Mouse (Mus musculus) limb, embryonic 14.5 days (tissue): ENCODE results near the gene Loxl4. TPM values are rescaled to one million over a fixed set of nuclear protein-coding genes. Genes with fewer than 3 reads are reported as not detected.

Experiments used
- ATAC-seq: fragments of 200-750 bp; cut with Nextera tagmentation; 2 replicates; pipeline ENCODE4 v1.8.0; 2017; ENCODE audit warnings: low read depth, moderate number of reproducible peaks, moderate TSS enrichment; ENCODE audit not compliant: low FRiP score
- DNase-seq: peaks from one replicate; pipeline ENCODE4 v3.0.0-alpha.2; 2015; ENCODE audit warnings: low spot score
- H3K27ac ChIP-seq: fragments of 300-500 bp; sonication (generic); replicated peaks from 2 replicates; pipeline ENCODE4 v1.5.1; 2014; ENCODE audit warnings: low read depth, mild to moderate bottlenecking, low read length, moderate library complexity, mixed read lengths
- H3K27me3 ChIP-seq: fragments of 300-500 bp; sonication (generic); 2 replicates; pipeline ENCODE4 v1.6.1; 2014; ENCODE audit warnings: low read length, mixed read lengths; ENCODE audit not compliant: control insufficient read depth, insufficient read depth
- H3K36me3 ChIP-seq: fragments of 300-500 bp; sonication (generic); 2 replicates; pipeline ENCODE4 v1.6.1; 2014; ENCODE audit warnings: mild to moderate bottlenecking, low read length, moderate library complexity, mixed read lengths; ENCODE audit not compliant: control insufficient read depth, insufficient read depth
- H3K4me1 ChIP-seq: fragments of 300-500 bp; sonication (generic); 2 replicates; pipeline ENCODE4 v1.6.1; 2014; ENCODE audit warnings: antibody characterized with exemption, low read length, mixed read lengths; ENCODE audit not compliant: control insufficient read depth, insufficient read depth
- H3K4me2 ChIP-seq: fragments of 300-500 bp; sonication (generic); replicated peaks from 2 replicates; pipeline ENCODE4 v1.6.1; 2014; ENCODE audit warnings: low read depth, mild to moderate bottlenecking, low read length, moderate library complexity; ENCODE audit not compliant: severe bottlenecking
- H3K4me3 ChIP-seq: fragments of 300-500 bp; sonication (generic); replicated peaks from 2 replicates; pipeline ENCODE4 v1.5.1; 2014; ENCODE audit warnings: low read length
- H3K9ac ChIP-seq: fragments of 300-500 bp; sonication (generic); 2 replicates; pipeline ENCODE4 v1.6.1; 2014; ENCODE audit warnings: mild to moderate bottlenecking, low read depth, low read length, moderate library complexity; ENCODE audit not compliant: severe bottlenecking
- H3K9me3 ChIP-seq: fragments of 300-500 bp; sonication (generic); 2 replicates; pipeline ENCODE4 v1.6.1; 2016; ENCODE audit warnings: low read length; ENCODE audit not compliant: control insufficient read depth
- POLR2A ChIP-seq: fragments of 200-500 bp; IDR thresholded peaks from 2 replicates; pipeline ENCODE4 v1.8.0; 2012; ENCODE audit warnings: inconsistent platforms, mild to moderate bottlenecking, moderate library complexity, borderline replicate concordance; ENCODE audit not compliant: insufficient read depth, insufficient read length; ENCODE audit errors: extremely low read depth
- WGBS: fragments of 180-500 bp; shearing (Covaris S2); extraction: QIAGEN DNeasy Blood & Tissue Kit; methylation state at CpG from one replicate; pipeline ENCODE4 v1.1.7; 2014; 5-methylcytosine and 5-hydroxymethylcytosine counted together
- polyA plus RNA-seq, 2 experiments: library from polyadenylated mRNA; depleted of rRNA in 1 of 2; stranded (reverse) in 1 of 2; unstranded in 1 of 2; fragments of >200 nt; fragmentation: Nextera tagmentation in 1 of 2; extraction: Ambion mirVana in 1 of 2; gene quantifications; 2 replicates each; pipeline versions ENCODE4 v1.2.1 to v1.2.3; 2012 to 2014

Loxl4 gene
- polyA plus RNA-seq, 2 experiments, result 2.5 to 11.9 TPM

- Histone ChIP-seq H3K36me3 (no peaks in the 10 kb centered on the region), H3K4me2 (no peak overlapping the region), H3K27ac (no peak overlapping the region), H3K27me3 (no peaks in the 10 kb centered on the region), H3K9me3 (no peaks in the 10 kb centered on the region), H3K9ac (no peak overlapping the region), H3K4me1 (no peaks in the 10 kb centered on the region), H3K4me3 (no peak overlapping the region)
- WGBS, result 44% methylated on average over 4 of the region's 4 CpGs
- DNase-seq (peak; percentile 31), ATAC-seq (no peak)
- no peak for TF ChIP-seq POLR2A
These were observed 45.2 kb upstream of the Loxl4 start for GRCm38 (mm10) chr19:42657769-42658168.

- Histone ChIP-seq H3K4me1 (no peaks in the 10 kb centered on the region), H3K4me2 (no peak overlapping the region), H3K9ac (no peak overlapping the region), H3K9me3 (no peaks in the 10 kb centered on the region), H3K27ac (no peak overlapping the region), H3K36me3 (no peaks in the 10 kb centered on the region), H3K27me3 (no peaks in the 10 kb centered on the region), H3K4me3 (no peak overlapping the region)
- no peak for TF ChIP-seq POLR2A
- DNase-seq (no peak), ATAC-seq (no peak)
- WGBS, result 84% methylated on average over 2 of the region's 2 CpGs
These were observed 44.7 kb upstream of the Loxl4 start for GRCm38 (mm10) chr19:42657306-42657705.

DNA sequence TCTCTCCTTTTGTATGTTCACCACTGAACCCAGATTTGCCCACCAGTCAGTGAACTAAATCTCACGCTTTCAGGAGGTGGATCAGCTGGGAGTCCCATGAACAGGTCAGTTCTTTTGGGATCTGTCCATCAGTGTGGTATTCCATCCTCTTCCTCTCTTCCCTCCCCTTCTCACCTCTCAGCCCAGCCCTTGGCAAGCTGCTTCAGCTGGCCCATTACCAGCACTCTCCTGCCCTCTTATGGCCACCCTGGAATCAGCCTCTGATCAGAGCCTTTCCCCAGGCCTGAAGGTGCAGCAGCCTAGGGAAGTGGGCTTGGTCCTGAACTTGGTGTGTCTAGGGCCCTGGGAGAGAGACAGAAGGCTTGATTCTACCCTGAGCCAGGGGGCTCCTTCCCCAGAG is 42.4 kb upstream of the Loxl4 start:
- no peak overlapping the region for H3K4me2 ChIP-seq
- TF ChIP-seq POLR2A, result no peak
- DNase-seq (peak; percentile 66), ATAC-seq (no peak)
- H3K4me1 ChIP-seq, result no peaks in the 10 kb centered on the region
- H3K36me3 ChIP-seq, result no peaks in the 10 kb centered on the region
- H3K9ac ChIP-seq, result no peak overlapping the region
- H3K4me3 ChIP-seq, result no peak overlapping the region
- no peaks in the 10 kb centered on the region for H3K9me3 ChIP-seq
- H3K27me3 ChIP-seq, result no peaks in the 10 kb centered on the region
- H3K27ac ChIP-seq, result no peak overlapping the region
- WGBS, result 44% methylated on average over 1 of the region's 1 CpGs

- DNase-seq (no peak), ATAC-seq (no peak)
- Histone ChIP-seq H3K9me3 (no peaks in the 10 kb centered on the region), H3K4me1 (no peaks in the 10 kb centered on the region), H3K4me2 (no peak overlapping the region), H3K36me3 (no peaks in the 10 kb centered on the region), H3K4me3 (no peak overlapping the region), H3K27me3 (no peaks in the 10 kb centered on the region), H3K27ac (no peak overlapping the region), H3K9ac (no peak overlapping the region)
- TF ChIP-seq POLR2A, result no peak
- 13% methylated on average over 6 of the region's 6 CpGs for WGBS
These were observed 40.5 kb upstream of the Loxl4 start for GRCm38 (mm10) chr19:42653091-42653490.

- H3K27me3 ChIP-seq, result no peaks in the 10 kb centered on the region
- H3K4me2 ChIP-seq, result no peak overlapping the region
- no peak for TF ChIP-seq POLR2A
- H3K9me3 ChIP-seq, result no peaks in the 10 kb centered on the region
- H3K4me3 ChIP-seq, result no peak overlapping the region
- H3K4me1 ChIP-seq, result no peaks in the 10 kb centered on the region
- H3K36me3 ChIP-seq, result no peaks in the 10 kb centered on the region
- H3K9ac ChIP-seq, result no peak overlapping the region
- 71% methylated on average over 7 of the region's 7 CpGs for WGBS
- no peak overlapping the region for H3K27ac ChIP-seq
- no peak for ATAC-seq
- DNase-seq, result no peak
These were observed 39.8 kb upstream of the Loxl4 start for GRCm38 (mm10) chr19:42652425-42652824.

- no peak for DNase-seq
- ATAC-seq, result no peak
- WGBS, result 73% methylated on average over 9 of the region's 9 CpGs
These were observed 27.6 kb upstream of the Loxl4 start for GRCm38 (mm10) chr19:42640211-42640610.

More at GRCm38 (mm10) chr19:42640211-42640610, 27.6 kb upstream of the Loxl4 start:
- no peak overlapping the region for H3K27ac ChIP-seq
- H3K4me2 ChIP-seq, result no peak overlapping the region
- H3K36me3 ChIP-seq, result no peaks in the 10 kb centered on the region
- no peak overlapping the region for H3K9ac ChIP-seq
- no peak for TF ChIP-seq POLR2A
- H3K9me3 ChIP-seq, result no peaks in the 10 kb centered on the region
- H3K27me3 ChIP-seq, result no peaks in the 10 kb centered on the region
- H3K4me1 ChIP-seq, result peaks cover 4% of the 10 kb centered on the region; the same call in 1 of the 2 replicates
- H3K4me3 ChIP-seq, result no peak overlapping the region
